Mouse (Mus musculus) hindbrain, embryonic 11.5 days (tissue): ENCODE results near the gene Scn4b. TPM values are rescaled to one million over a fixed set of nuclear protein-coding genes. Genes with fewer than 3 reads are reported as not detected.

ENCODE experiments used
- ATAC-seq: fragments of 200-750 bp; cut with Nextera tagmentation; 2 replicates; pipeline ENCODE4 v1.8.0; 2017; ENCODE audit warnings: mild to moderate bottlenecking, moderate TSS enrichment, moderate library complexity; ENCODE audit not compliant: low FRiP score
- DNase-seq: peaks from one replicate; pipeline ENCODE4 v3.0.0-alpha.2; 2015; ENCODE audit warnings: low spot score
- H3K27ac ChIP-seq: fragments of 300-500 bp; sonication (generic); 2 replicates; pipeline ENCODE4 v1.5.1; 2014; ENCODE audit warnings: mild to moderate bottlenecking, low read depth, low read length
- H3K27me3 ChIP-seq: fragments of 300-500 bp; sonication (generic); 2 replicates; pipeline ENCODE4 v1.6.1; 2014; ENCODE audit warnings: mild to moderate bottlenecking, low read length, moderate library complexity, mixed read lengths; ENCODE audit not compliant: control insufficient read depth, insufficient read depth
- H3K36me3 ChIP-seq: fragments of 300-500 bp; sonication (generic); 2 replicates; pipeline ENCODE4 v1.6.1; 2014; ENCODE audit warnings: mild to moderate bottlenecking, low read length, moderate library complexity, mixed read lengths; ENCODE audit not compliant: control insufficient read depth, insufficient read depth
- H3K4me1 ChIP-seq: fragments of 300-500 bp; sonication (generic); replicated peaks from 2 replicates; pipeline ENCODE4 v1.6.1; 2014; ENCODE audit warnings: low read length, mixed read lengths; ENCODE audit not compliant: control insufficient read depth, insufficient read depth
- H3K4me2 ChIP-seq: fragments of 300-500 bp; sonication (generic); replicated peaks from 2 replicates; pipeline ENCODE4 v1.6.1; 2014; ENCODE audit warnings: mild to moderate bottlenecking, low read depth, low read length
- H3K4me3 ChIP-seq: fragments of 300-500 bp; sonication (generic); 2 replicates; pipeline ENCODE4 v1.5.1; 2014; ENCODE audit warnings: low read depth, low read length
- H3K9ac ChIP-seq: fragments of 300-500 bp; sonication (generic); 2 replicates; pipeline ENCODE4 v1.6.1; 2014; ENCODE audit warnings: low read depth, low read length
- H3K9me3 ChIP-seq: fragments of 300-500 bp; sonication (generic); 2 replicates; pipeline ENCODE4 v1.6.1; 2016; ENCODE audit warnings: low read length; ENCODE audit not compliant: control insufficient read depth
- WGBS: fragments of 180-500 bp; shearing (Covaris S2); extraction: QIAGEN DNeasy Blood & Tissue Kit; methylation state at CpG from one replicate; pipeline ENCODE4 v1.1.7; 2014; 5-methylcytosine and 5-hydroxymethylcytosine counted together
- polyA plus RNA-seq: library from polyadenylated mRNA; unstranded; fragments of >200 nt; fragmentation: Nextera tagmentation; extraction: Ambion mirVana; gene quantifications from 2 replicates; pipeline ENCODE4 v1.2.1, GENCODE M21; 2014

Scn4b gene
- polyA plus RNA-seq, 1 experiment from 2014 or later = 0.12 TPM

GRCm38 (mm10) chr9:45189661-45190174, 51.5 kb downstream of the Scn4b start:
- H3K4me2 ChIP-seq = no peak overlapping the region
- H3K9me3 ChIP-seq = no peaks in the 10 kb centered on the region
- WGBS = 84% methylated on average over 4 of the region's 4 CpGs
- H3K4me1 ChIP-seq = no peaks in the 10 kb centered on the region
- ATAC-seq (no peak), DNase-seq (no peak)
- no peak overlapping the region for H3K4me3 ChIP-seq
- H3K27ac ChIP-seq = no peak overlapping the region
- no peak overlapping the region for H3K9ac ChIP-seq
- H3K27me3 ChIP-seq = no peaks in the 10 kb centered on the region
- no peaks in the 10 kb centered on the region for H3K36me3 ChIP-seq

- H3K36me3 ChIP-seq = no peaks in the 10 kb centered on the region
- no peak overlapping the region for H3K4me2 ChIP-seq
- ATAC-seq = no peak
- no peaks in the 10 kb centered on the region for H3K4me1 ChIP-seq
- H3K27me3 ChIP-seq = no peaks in the 10 kb centered on the region
- H3K9ac ChIP-seq = no peak overlapping the region
- no peaks in the 10 kb centered on the region for H3K9me3 ChIP-seq
- DNase-seq = no peak
- no peak overlapping the region for H3K27ac ChIP-seq
- no peak overlapping the region for H3K4me3 ChIP-seq
- WGBS = 82% methylated on average over 4 of the region's 4 CpGs
Observed at GRCm38 (mm10) chr9:45195468-45195867, 57.3 kb downstream of the Scn4b start.

GRCm38 (mm10) chr9:45196125-45196830, 58.1 kb downstream of the Scn4b start:
- no peak for ATAC-seq
- Histone ChIP-seq H3K27ac (no peak overlapping the region), H3K36me3 (no peaks in the 10 kb centered on the region), H3K4me3 (no peak overlapping the region), H3K4me2 (no peak overlapping the region), H3K4me1 (no peaks in the 10 kb centered on the region), H3K9me3 (no peaks in the 10 kb centered on the region), H3K27me3 (no peaks in the 10 kb centered on the region), H3K9ac (no peak overlapping the region)
- DNase-seq = no peak
- WGBS = 80% methylated on average over 8 of the region's 8 CpGs

GRCm38 (mm10) chr9:45197549-45197948, 59.4 kb downstream of the Scn4b start:
- 90% methylated on average over 5 of the region's 5 CpGs for WGBS
- no peak for ATAC-seq

GRCm38 (mm10) chr9:45201319-45201947, 63.2 kb downstream of the Scn4b start:
- Histone ChIP-seq H3K36me3 (no peaks in the 10 kb centered on the region), H3K27ac (no peak overlapping the region), H3K27me3 (no peaks in the 10 kb centered on the region), H3K4me3 (no peak overlapping the region), H3K4me2 (no peak overlapping the region), H3K9me3 (no peaks in the 10 kb centered on the region), H3K9ac (no peak overlapping the region), H3K4me1 (no peaks in the 10 kb centered on the region)
- 87% methylated on average over 5 of the region's 5 CpGs for WGBS
- DNase-seq = no peak
- no peak for ATAC-seq

More at GRCm38 (mm10) chr9:45197549-45197948, 59.4 kb downstream of the Scn4b start:
- no peaks in the 10 kb centered on the region for H3K4me1 ChIP-seq
- H3K4me3 ChIP-seq = no peak overlapping the region
- H3K36me3 ChIP-seq = no peaks in the 10 kb centered on the region
- H3K27ac ChIP-seq = no peak overlapping the region
- H3K9ac ChIP-seq = no peak overlapping the region
- no peaks in the 10 kb centered on the region for H3K9me3 ChIP-seq
- H3K27me3 ChIP-seq = no peaks in the 10 kb centered on the region
- no peak overlapping the region for H3K4me2 ChIP-seq
- DNase-seq = no peak

GRCm38 (mm10) chr9:45202021-45202798, 64.0 kb downstream of the Scn4b start:
- WGBS = 73% methylated on average over 9 of the region's 9 CpGs
- no peak for ATAC-seq
- Histone ChIP-seq H3K4me2 (no peak overlapping the region), H3K4me3 (no peak overlapping the region), H3K27me3 (no peaks in the 10 kb centered on the region), H3K4me1 (no peaks in the 10 kb centered on the region), H3K9ac (no peak overlapping the region), H3K9me3 (no peaks in the 10 kb centered on the region), H3K27ac (no peak overlapping the region), H3K36me3 (no peaks in the 10 kb centered on the region)
- DNase-seq = no peak

Other genes starting within 250 kb of the Scn4b start
- 592 and 606 TPM in 2 replicates for gene Atp5l, start 217.7 kb upstream of the Scn4b start, polyA plus RNA-seq
- gene Ube4a, start 172.8 kb upstream of the Scn4b start, polyA plus RNA-seq = 36.4 and 47.3 TPM in 2 replicates
- not detected in 2 replicates for gene Cd3g, start 158.0 kb upstream of the Scn4b start, polyA plus RNA-seq
- not detected in 2 replicates for gene Cd3d, start 156.6 kb upstream of the Scn4b start, polyA plus RNA-seq
- not detected in 2 replicates for gene Cd3e, start 128.8 kb upstream of the Scn4b start, polyA plus RNA-seq
- 2.6 and 3.8 TPM in 2 replicates for gene Mpzl2, start 98.6 kb upstream of the Scn4b start, polyA plus RNA-seq
- gene Mpzl3, start 83.2 kb upstream of the Scn4b start, polyA plus RNA-seq = 1.7 and 2.8 TPM in 2 replicates
- gene Jaml, start 59.2 kb upstream of the Scn4b start, polyA plus RNA-seq = 0.31 and 0.36 TPM in 2 replicates
- gene Scn2b, start 20.6 kb upstream of the Scn4b start, polyA plus RNA-seq = 3.8 and 4.7 TPM in 2 replicates
- not detected in 2 replicates for gene BC049352, start 43.6 kb downstream of the Scn4b start, polyA plus RNA-seq
- 0.15 TPM in 1 of 2 replicates, not detected in the other for gene Tmprss4, start 65.7 kb downstream of the Scn4b start, polyA plus RNA-seq
- gene Il10ra, start 130.8 kb downstream of the Scn4b start, polyA plus RNA-seq = 0.49 and 0.51 TPM in 2 replicates
- 0.06 and 0.19 TPM in 2 replicates for gene Tmprss13, start 180.7 kb downstream of the Scn4b start, polyA plus RNA-seq
- gene Fxyd6, start 231.8 kb downstream of the Scn4b start, polyA plus RNA-seq = 108 and 111 TPM in 2 replicates